Mouse (Mus musculus): Measurements from ENCODE around the gene Mdn1.

The Mdn1 gene

DNA sequence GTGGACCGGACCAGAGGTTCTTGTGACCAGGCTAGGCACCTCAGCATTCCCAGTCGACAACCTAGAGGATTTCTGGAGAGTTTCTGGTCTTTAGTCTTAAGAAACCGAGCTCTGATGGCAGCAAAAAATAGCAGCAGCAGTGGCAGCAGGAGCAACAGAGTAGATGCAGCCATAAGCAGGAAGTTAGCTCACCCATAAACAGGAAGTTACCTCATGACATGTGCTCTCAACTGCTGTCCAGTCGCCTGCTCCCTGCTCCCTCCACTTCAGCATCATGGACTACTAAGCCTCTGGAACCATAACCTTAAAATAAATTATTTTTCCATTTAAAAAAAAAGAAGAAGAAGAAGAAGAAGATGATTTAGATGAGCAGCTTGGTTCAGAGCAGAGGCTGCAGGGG is 132.1 kb downstream of the Mdn1 start:
- no peak for DNase-seq

DNA sequence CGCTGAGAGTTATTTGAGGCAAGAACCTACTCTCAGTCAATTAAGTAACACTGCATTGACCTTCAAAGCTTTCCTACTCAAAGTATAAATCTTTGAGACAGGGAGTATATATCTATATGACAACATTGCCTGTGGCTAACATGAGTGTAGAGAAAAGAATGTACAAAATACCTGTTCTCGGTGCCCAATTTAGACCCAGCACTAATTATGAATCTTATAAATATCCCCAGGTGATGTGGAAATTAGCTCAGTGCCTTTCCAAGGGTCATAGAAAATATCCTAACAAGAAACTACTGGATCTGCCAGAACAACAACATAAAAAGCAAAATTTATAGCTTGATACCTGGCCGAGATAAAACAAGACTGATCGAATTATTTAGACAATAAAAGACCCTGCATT is 142.1 kb downstream of the Mdn1 start:
- no peak for DNase-seq

- DNase-seq: peak; percentile 83 to 86
These were observed 143.2 kb downstream of the Mdn1 start, which contains the start of gene Lyrm2 for GRCm38 (mm10) chr4:32799966-32800576. Lyrm2 (plus strand) TSS chr4:32800253.

DNA sequence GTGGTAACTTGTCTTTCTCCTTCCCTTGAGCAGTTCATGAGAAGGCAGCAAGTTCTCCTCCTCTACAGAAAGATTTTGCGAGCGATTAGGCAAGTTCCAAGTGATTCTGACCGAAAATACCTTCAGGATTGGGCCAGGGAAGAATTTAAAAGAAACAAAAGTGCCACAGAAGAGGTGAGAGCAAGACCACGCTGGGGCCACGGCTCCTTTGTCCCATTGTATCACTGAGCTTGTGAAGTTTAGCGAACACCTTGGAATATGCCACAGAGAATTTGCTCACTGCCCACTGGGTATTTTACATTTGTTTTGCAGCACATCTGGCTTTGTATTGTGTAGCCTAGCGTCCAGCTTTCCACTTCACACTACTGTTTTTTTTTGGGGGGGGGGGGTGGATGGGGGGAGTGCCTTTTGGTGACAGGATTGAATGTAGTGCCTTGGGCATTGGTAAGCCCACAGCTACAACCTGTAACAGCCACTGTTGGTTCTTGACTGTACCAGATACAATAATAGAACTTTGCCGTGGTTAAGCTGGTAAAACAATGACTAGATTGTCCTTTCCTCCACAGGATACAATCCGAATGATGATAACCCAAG is 143.8 kb downstream of the Mdn1 start:
- no peak for DNase-seq

GRCm38 (mm10) chr4:32817478-32817877 is 160.6 kb downstream of the Mdn1 start:
- DNase-seq: no peak

DNA sequence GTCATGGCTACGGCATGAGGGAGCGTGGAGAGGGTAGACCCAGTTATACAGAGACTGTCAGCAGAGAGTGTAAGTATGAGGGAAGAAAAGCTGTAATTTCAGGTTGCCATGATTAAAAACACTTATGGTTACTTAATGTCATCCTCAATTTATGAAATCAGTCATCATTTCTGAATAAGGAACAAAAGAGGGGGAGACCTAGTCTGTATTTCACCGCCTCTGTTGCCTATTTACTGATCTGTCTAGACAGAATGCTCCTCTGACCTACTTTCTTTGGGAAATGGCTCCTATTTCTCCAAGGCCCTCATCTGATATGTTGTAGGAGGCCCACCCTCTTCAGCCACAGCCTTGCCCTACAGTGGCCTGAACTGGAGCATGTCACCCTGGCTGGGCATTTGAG is 163.8 kb downstream of the Mdn1 start:
- no peak for DNase-seq

DNA sequence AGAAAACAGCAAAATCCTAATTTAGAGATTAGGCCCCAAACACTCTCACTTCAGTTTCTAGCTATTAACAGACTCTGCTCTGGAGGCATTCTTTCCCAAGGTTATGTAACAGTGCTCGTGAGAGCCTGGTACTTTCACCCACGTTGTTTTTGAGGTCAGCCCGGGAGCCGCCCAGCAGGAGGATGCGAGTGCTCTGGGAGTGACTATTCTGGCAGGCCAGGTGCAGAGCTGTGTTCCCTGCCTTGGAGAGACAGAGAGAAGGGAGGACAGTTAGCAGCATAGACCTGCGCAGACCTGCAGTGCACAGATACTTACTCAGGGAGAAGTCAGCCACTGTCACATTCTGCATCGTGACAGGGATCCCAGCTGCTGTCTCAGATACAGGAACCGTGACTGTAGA is 167.3 kb downstream of the Mdn1 start:
- DNase-seq: no peak

Measured in thymus, postnatal 36 days (tissue).